Mouse (Mus musculus): ENCODE measurements around the gene Gm28048.

Gm28048 gene

DNA sequence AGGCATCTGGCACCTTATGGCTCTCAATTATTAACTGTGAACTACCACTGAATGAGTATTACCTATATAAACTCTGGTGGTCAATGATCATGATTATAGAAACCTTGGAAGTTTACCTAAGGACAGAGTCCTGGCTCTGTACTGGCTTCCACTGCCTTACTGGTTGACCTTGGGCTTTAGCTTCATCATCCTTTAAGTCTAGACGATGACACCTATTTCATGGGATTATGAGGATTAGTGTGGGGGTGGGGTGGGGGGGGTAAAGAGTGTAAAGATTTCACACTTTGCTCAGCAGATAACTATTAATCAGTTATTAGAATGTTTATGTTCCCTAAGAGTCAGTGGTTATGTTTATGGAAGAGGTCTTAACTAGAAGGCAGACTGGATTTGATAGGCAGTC is 7.9 kb upstream of the Gm28048 start:
- DNase-seq (ENCODE audit: low spot score in 2 of 2) = no peak

DNA sequence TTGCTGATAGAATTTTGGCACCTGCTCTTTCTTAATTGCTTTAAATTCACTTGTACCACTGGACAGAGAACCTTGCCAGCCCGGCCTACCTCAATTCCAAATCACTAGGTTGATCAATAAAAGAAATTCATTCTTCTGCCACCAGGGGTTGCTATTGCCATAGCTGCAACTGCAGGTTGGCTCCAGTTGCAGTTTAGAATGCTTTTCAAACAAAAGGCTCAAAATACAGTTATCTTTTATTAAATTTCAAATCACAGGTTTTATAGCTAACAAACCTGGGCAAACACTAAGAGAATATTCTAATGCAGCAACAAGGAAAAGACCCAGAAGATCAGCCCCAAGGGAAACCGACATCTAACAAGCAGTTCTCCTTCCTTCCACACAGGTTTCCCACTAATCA is 5.5 kb upstream of the Gm28048 start:
- DNase-seq (ENCODE audit: low spot score in 2 of 2) = peak; percentile 32 to 52

GRCm38 (mm10) chr11:22985510-22985909 is 3.6 kb upstream of the Gm28048 start:
- DNase-seq (ENCODE audit: low spot score in 2 of 2) = no peak

DNA sequence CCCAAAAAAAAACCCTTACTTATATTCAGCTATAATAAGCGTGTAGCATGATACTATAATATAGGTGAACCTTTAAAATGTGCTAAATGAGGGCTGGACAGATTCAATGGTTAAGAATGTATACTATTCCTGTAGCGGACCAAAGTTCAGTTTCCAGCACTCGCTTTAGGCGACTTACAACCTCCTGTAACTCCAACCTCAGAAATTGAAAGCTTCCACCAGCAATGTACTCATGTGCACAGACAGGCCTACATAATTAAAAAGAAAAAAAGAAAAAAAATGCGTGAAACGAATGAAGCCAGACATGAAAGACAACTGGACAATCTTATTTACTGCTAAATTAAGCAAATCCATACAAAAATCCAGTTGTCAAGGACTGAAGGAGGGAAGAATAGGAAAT is 956 bp upstream of the Gm28048 start:
- DNase-seq (ENCODE audit: low spot score in 2 of 2) = no peak

- no peak for DNase-seq (ENCODE audit: low spot score in 2 of 2)
Observed at GRCm38 (mm10) chr11:22981543-22981950, 343 bp downstream of the Gm28048 start.

DNA sequence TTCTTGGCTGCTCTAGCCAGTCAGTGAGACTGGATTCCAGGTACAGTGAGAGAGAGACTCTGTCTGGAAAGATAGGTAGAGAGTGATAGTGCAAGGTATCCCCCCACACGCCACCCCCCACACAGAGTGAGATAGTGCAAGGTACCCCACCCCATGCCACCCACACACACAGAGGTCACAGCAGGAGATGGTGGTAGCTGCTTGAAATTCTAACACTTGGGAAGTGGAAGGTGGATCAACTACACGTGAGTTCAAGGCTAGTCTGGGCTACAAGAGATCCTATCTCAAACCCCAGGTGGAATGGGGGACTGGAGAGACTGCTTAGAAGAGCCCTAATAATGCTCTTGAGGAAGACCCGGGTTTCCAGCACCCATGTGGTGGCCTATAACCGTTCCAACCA is 849 bp downstream of the Gm28048 start:
- DNase-seq (ENCODE audit: low spot score in 2 of 2) = no peak

DNA sequence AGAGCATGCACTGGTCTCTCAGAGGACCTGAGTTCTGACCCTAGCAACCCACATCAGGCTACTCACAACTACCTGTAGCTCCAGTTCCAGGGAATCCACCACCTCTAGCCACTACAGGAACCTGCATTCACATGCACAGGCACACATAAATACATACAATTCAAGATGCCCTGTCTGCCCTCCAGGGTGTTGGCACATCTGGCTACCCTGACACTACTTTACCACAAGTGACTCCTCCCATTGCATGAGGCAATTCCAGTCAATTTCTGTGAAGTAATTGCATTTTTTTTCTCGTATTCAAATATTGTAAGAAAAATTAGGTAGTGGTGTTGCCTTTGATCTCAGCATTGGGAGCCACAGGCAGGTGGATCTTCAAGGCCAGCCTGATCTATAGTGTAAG is 2.7 kb downstream of the Gm28048 start:
- DNase-seq (ENCODE audit: low spot score in 2 of 2) = no peak

DNA sequence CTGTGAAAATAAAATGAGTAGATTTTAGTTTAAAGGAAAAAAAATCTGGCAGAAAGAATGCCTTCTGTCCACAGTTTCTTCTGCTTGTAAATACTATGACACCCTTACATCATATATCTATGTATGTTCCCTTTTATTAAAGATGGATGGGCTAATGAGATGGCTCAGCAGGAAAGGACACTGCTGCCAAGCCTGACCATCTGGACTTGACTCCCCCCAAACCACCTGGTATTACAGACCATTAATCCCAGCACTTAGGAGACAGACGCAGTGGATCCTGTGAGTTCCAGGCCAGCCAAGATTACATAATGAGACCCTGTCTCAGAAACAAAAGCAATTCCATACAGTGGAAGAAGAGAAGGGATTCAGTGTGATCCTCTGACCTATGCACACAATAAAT is 3.2 kb downstream of the Gm28048 start:
- no peak for DNase-seq (ENCODE audit: low spot score in 2 of 2)

- DNase-seq (ENCODE audit: low spot score in 2 of 2) = no peak
Observed at GRCm38 (mm10) chr11:22978215-22978614, 3.7 kb downstream of the Gm28048 start.

DNA sequence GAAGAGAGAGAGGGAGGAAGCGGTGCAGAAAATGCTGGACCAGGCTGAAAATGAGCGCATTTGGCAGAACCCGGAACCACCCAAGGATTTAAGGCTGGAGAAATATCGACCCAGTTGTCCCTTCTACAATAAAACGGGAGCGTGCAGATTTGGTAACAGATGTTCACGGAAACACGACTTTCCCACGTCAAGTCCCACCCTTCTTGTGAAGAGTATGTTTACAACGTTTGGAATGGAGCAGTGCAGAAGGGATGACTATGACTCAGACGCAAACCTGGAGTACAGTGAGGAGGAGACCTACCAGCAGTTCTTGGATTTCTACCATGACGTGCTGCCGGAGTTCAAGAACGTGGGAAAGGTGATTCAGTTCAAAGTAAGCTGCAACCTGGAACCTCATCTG is 8.3 kb downstream of the Gm28048 start:
- peak; percentile 19 to 45 for DNase-seq (ENCODE audit: low spot score in 2 of 2)

GRCm38 (mm10) chr11:22972746-22973526 is 9.0 kb downstream of the Gm28048 start:
- peak; percentile 84 to 87 for DNase-seq (ENCODE audit: low spot score in 2 of 2)

GRCm38 (mm10) chr11:22971835-22972709 is 9.8 kb downstream of the Gm28048 start, which contains the start of gene Zrsr1:
Gene Zrsr1 (plus strand): TSS chr11:22972005.
- DNase-seq (ENCODE audit: low spot score in 2 of 2) = peak; percentile 70 to 85

- DNase-seq (ENCODE audit: low spot score in 2 of 2) = no peak
Observed at GRCm38 (mm10) chr11:22970546-22970945, 11.3 kb downstream of the Gm28048 start.

- DNase-seq (ENCODE audit: low spot score in 2 of 2) = no peak
Observed at GRCm38 (mm10) chr11:22969486-22969885, 12.4 kb downstream of the Gm28048 start.

DNA sequence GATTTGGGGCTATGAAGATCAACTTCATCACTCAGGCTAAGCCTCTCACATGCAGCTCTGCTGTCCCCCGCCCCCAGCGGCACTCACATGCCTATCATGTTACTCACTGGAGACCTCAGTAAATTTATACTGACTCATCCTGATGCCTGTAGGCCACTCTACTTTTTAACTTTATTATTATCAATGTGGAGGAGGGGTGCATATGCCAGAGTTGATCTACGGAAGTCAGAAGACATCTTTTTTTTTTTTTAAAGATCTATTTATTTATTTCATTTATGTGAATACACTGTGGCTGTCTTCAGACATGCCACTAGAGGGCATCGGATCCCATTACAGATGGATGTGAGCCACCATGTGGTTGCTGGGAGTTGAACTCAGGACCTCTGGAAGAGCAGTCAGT is 16.4 kb downstream of the Gm28048 start:
- DNase-seq (ENCODE audit: low spot score in 2 of 2) = no peak

- DNase-seq (ENCODE audit: low spot score in 2 of 2) = no peak
Observed at GRCm38 (mm10) chr11:22964401-22964800, 17.5 kb downstream of the Gm28048 start.

DNA sequence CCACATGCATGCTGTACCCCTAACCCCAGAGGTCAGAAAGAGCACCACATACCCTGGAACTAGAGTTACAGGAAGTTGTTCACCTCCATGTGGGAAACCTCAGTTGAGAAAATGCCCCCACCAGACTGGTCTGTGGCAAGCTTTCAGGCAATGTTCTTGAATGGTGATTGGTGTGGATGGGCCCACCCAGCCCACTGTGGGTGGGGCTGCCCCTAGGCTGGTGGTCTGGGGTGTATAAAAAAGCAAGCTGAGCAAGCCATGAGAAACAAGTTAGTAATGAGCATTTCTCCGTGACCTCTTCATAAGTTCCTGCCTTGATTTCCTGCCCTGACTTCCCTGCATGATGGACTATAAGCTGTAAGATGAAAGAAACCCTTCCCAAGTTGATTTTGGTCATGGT is 19.8 kb downstream of the Gm28048 start:
- DNase-seq (ENCODE audit: low spot score in 2 of 2) = no peak

DNA sequence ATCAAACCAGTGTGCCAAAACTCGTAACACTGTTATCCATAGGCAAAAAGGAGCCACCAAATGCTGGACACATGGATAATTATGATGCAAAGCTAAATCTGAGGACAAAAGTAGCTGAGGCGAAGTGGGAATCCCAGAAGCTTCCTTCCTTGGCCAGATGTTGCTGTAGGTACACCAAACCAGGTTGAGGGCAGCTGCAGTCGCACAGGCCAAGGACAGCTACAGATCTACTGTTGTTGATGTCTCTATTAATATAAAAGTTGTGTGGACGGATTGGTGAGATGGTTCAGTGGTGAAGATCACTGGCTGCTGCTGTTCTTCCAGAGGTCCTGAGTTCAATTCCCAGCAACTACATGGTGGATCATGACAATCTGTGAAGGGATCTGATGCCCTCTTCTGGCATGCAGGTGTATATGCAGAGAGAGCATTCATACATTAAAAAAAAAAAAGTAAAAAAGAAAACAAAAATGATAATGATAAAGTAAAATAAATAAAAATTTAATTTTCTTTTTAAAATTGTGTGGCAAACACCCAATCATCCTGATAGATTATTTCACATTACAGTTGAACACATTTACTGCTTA is 24.0 kb downstream of the Gm28048 start:
- no peak for DNase-seq (ENCODE audit: low spot score in 2 of 2)

GRCm38 (mm10) chr11:22956830-22957229 is 25.1 kb downstream of the Gm28048 start:
- peak in 1 of 2 experiments; percentile 30 for DNase-seq (ENCODE audit: low spot score in 2 of 2)

DNA sequence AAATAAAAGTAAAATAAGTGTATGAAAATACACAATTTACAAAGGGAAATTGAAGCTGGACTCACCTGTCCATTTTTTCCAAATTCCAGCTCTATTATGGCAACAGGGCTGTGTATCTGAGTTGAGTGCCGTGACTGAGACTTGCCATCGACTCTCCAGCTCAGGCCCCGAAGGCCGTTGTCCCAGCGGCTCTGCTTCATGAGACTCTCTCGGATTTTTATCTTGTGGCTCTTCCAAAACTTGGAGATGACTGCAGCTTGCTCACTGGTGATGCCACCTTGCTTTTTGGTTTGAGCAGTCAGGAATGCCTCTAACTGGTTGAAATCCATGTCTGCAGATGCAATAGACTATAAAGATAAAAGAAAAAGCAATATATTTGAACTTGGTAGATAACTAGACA is 25.5 kb downstream of the Gm28048 start:
- DNase-seq (ENCODE audit: low spot score in 2 of 2) = no peak

GRCm38 (mm10) chr11:22952668-22953067 is 29.2 kb downstream of the Gm28048 start:
- DNase-seq (ENCODE audit: low spot score in 2 of 2) = no peak

DNA sequence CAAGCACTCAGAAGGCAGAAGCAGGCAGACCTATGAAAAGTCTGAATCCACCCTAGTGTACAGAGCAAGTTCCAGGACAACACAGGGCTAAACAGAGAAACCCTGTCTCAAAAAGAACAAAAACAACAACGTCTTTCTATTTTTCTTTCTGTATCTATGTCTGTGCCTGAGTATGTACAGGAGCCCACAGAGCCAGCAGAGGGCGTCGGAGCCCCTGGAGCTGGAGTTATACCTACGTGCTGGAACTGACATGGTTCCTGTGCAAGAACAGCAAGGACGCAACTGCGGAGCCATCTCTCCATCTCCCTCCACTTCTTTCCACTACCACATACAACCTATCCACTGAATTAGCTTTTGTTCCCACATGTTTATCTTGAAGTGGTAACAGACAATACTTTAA is 31.8 kb downstream of the Gm28048 start:
- DNase-seq (ENCODE audit: low spot score in 2 of 2) = no peak

DNA sequence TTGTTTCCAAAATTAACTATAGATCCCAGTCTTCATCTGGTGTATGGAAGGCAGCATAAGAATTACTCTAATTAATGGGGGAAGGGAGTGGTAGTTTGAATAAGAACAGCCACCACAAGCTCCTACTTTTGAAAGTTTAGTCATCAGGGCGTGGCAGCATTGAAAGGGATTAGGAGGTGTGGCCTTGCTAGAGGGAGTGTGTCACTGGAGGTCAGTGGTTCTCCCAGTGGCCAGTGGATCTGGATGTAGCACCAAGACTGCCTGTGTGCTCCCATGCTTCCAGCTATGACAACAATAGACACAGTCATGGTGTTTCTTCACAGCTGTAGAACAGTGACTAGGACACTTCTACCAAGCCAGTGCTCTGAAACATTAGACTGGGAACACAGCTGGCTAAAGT is 32.8 kb downstream of the Gm28048 start:
- DNase-seq (ENCODE audit: low spot score in 2 of 2) = no peak
